Comparison of ENCODE assay signal across 19 mouse cellular contexts in genomic region chr7:97766406-97767166, GRCm38 (mm10). TPM values are rescaled to one million over a fixed set of nuclear protein-coding genes. Genes with fewer than 3 reads are reported as not detected.
DNase-seq lines count a peak whose midpoint lies in the region; ATAC-seq and TF ChIP-seq lines count a peak whose summit lies in the region.
"Had no signal": no experiment of that assay in that cellular context is flagged by ENCODE, and none has a peak within 500 bp of the region (broad histone marks: within the 10 kb centered on the region; RNA-seq: fewer than 3 reads in every experiment).

No protein-coding gene starts in this region.

- H3K9me3 ChIP-seq in hindbrain, postnatal 0 days (ENCODE audit: low read length), result no peaks in the 10 kb centered on the region
- no peaks in the 10 kb centered on the region for H3K9me3 ChIP-seq in hindbrain, embryonic 11.5 days (ENCODE audit: control insufficient read depth, low read length)
- no peaks in the 10 kb centered on the region for H3K9me3 ChIP-seq in liver, embryonic 13.5 days (replicated peaks)
- no peaks in the 10 kb centered on the region for H3K9me3 ChIP-seq in stomach, postnatal 0 days (ENCODE audit: control insufficient read depth, low read length)
- H3K9me3 ChIP-seq: embryonic facial prominence, embryonic 12.5 days; forebrain, embryonic 15.5 days; hindbrain, embryonic 13.5 days; limb, embryonic 13.5 days; neural tube, embryonic 12.5 days had no signal

- TF ChIP-seq EP300 in stomach, postnatal 0 days (optimal IDR thresholded peaks at IDR 0.05), result no peak

- no peak overlapping the region for H3K9ac ChIP-seq in hindbrain, postnatal 0 days (replicated peaks; ENCODE audit: low read length)
- H3K9ac ChIP-seq in hindbrain, embryonic 11.5 days (ENCODE audit: low read depth, low read length), result no peak overlapping the region
- no peak overlapping the region for H3K9ac ChIP-seq in liver, embryonic 13.5 days
- H3K9ac ChIP-seq in stomach, postnatal 0 days (ENCODE audit: low read length), result no peak overlapping the region
- H3K9ac ChIP-seq: embryonic facial prominence, embryonic 12.5 days; forebrain, embryonic 15.5 days; hindbrain, embryonic 13.5 days; limb, embryonic 13.5 days; neural tube, embryonic 12.5 days had no signal

- no peak overlapping the region for H3K27ac ChIP-seq in hindbrain, postnatal 0 days
- H3K27ac ChIP-seq in hindbrain, embryonic 11.5 days (ENCODE audit: low read depth, low read length), result no peak overlapping the region
- H3K27ac ChIP-seq in liver, embryonic 13.5 days, result no peak overlapping the region
- H3K27ac ChIP-seq in stomach, postnatal 0 days (replicated peaks), result no peak overlapping the region
- H3K27ac ChIP-seq: embryonic facial prominence, embryonic 12.5 days; forebrain, embryonic 15.5 days; hindbrain, embryonic 13.5 days; limb, embryonic 13.5 days; neural tube, embryonic 12.5 days had no signal

- no peaks in the 10 kb centered on the region for H3K27me3 ChIP-seq in hindbrain, postnatal 0 days (ENCODE audit: insufficient read depth, low read length)
- no peaks in the 10 kb centered on the region for H3K27me3 ChIP-seq in hindbrain, embryonic 11.5 days (ENCODE audit: control insufficient read depth, insufficient read depth, low read length)
- no peaks in the 10 kb centered on the region for H3K27me3 ChIP-seq in liver, embryonic 13.5 days
- no peaks in the 10 kb centered on the region for H3K27me3 ChIP-seq in stomach, postnatal 0 days (ENCODE audit: control insufficient read depth, insufficient read depth, low read length)
- H3K27me3 ChIP-seq: embryonic facial prominence, embryonic 12.5 days; forebrain, embryonic 15.5 days; hindbrain, embryonic 13.5 days; limb, embryonic 13.5 days; neural tube, embryonic 12.5 days had no signal

- H3K4me2 ChIP-seq in hindbrain, postnatal 0 days (ENCODE audit: low read depth, low read length), result no peak overlapping the region
- no peak overlapping the region for H3K4me2 ChIP-seq in hindbrain, embryonic 11.5 days (replicated peaks; ENCODE audit: low read depth, low read length)
- H3K4me2 ChIP-seq in liver, embryonic 13.5 days, result no peak overlapping the region
- no peak overlapping the region for H3K4me2 ChIP-seq in stomach, postnatal 0 days (replicated peaks; ENCODE audit: low read depth)
- H3K4me2 ChIP-seq: embryonic facial prominence, embryonic 12.5 days; forebrain, embryonic 15.5 days; hindbrain, embryonic 13.5 days; limb, embryonic 13.5 days; midbrain, embryonic 11.5 days; neural tube, embryonic 12.5 days had no signal

- no peak for TF ChIP-seq POLR2A in lung, adult 2 months (IDR thresholded peaks at IDR 0.05; ENCODE audit: borderline replicate concordance, extremely low read depth, low read depth, low read length)

- no peaks in the 10 kb centered on the region for H3K36me3 ChIP-seq in hindbrain, postnatal 0 days (ENCODE audit: insufficient read depth, low read length)
- no peaks in the 10 kb centered on the region for H3K36me3 ChIP-seq in hindbrain, embryonic 11.5 days (ENCODE audit: control insufficient read depth, insufficient read depth, low read length)
- no peaks in the 10 kb centered on the region for H3K36me3 ChIP-seq in liver, embryonic 13.5 days
- no peaks in the 10 kb centered on the region for H3K36me3 ChIP-seq in stomach, postnatal 0 days (ENCODE audit: control insufficient read depth, insufficient read depth, low read length)
- H3K36me3 ChIP-seq: embryonic facial prominence, embryonic 12.5 days; forebrain, embryonic 15.5 days; hindbrain, embryonic 13.5 days; limb, embryonic 13.5 days; neural tube, embryonic 12.5 days had no signal

- ATAC-seq in hindbrain, postnatal 0 days, result 0 out of 2 replicates have a peak, but pooled peaks have one; percentile 24
- no peak for ATAC-seq in hindbrain, embryonic 11.5 days (ENCODE audit: low FRiP score)
- 0 out of 2 replicates have a peak, but pooled peaks have one; percentile 54 for ATAC-seq in liver, embryonic 13.5 days (ENCODE audit: low read depth)
- ATAC-seq in stomach, postnatal 0 days (ENCODE audit: low FRiP score, low TSS enrichment), result peak; percentile 72; the same call in 1 of the 2 replicates
- ATAC-seq: forebrain, embryonic 15.5 days had no signal

- WGBS in hindbrain, postnatal 0 days, result 80% methylated on average over 9 of the region's 9 CpGs
- WGBS in hindbrain, embryonic 11.5 days, result 79% methylated on average over 9 of the region's 9 CpGs
- 42% methylated on average over 9 of the region's 9 CpGs for WGBS in liver, embryonic 13.5 days (ENCODE audit: insufficient replicate concordance)
- WGBS in stomach, postnatal 0 days, result 56% methylated on average over 9 of the region's 9 CpGs
- 61% methylated on average over 9 of the region's 9 CpGs for WGBS in lung, adult 2 months

- DNase-seq in hindbrain, postnatal 0 days (ENCODE audit: low spot score), result no peak
- no peak for DNase-seq in hindbrain, embryonic 11.5 days (ENCODE audit: low spot score)
- peak; percentile 21 for DNase-seq in thymus, postnatal 0 days (ENCODE audit: low spot score)
- DNase-seq in thymus, postnatal 36 days, result no peak
- no peak for DNase-seq in liver, embryonic 13.5 days
- DNase-seq in stomach, postnatal 0 days (ENCODE audit: low spot score), result peak; percentile 50
- no peak for DNase-seq in heart, postnatal 10 days
- DNase-seq in lung, adult 2 months, result no peak
- DNase-seq: cerebellum, adult 9-11 months; gastrocnemius, postnatal 25 days; lung, adult 18-20 months; lung, postnatal 36 days; thymus, adult 18-20 months had no signal

- H3K4me3 ChIP-seq in hindbrain, postnatal 0 days (ENCODE audit: low read length), result no peak overlapping the region
- no peak overlapping the region for H3K4me3 ChIP-seq in hindbrain, embryonic 11.5 days (ENCODE audit: low read depth, low read length)
- no peak overlapping the region for H3K4me3 ChIP-seq in liver, embryonic 13.5 days (replicated peaks)
- no peak overlapping the region for H3K4me3 ChIP-seq in stomach, postnatal 0 days (ENCODE audit: low read depth, low read length)
- no peak overlapping the region for H3K4me3 ChIP-seq in lung, adult 2 months (replicated peaks; ENCODE audit: extremely low read depth, low read depth, low read length)
- H3K4me3 ChIP-seq: embryonic facial prominence, embryonic 12.5 days; forebrain, embryonic 15.5 days; hindbrain, embryonic 13.5 days; limb, embryonic 13.5 days; neural tube, embryonic 12.5 days had no signal

- no peak for TF ChIP-seq CTCF in hindbrain, postnatal 0 days (IDR thresholded peaks at IDR 0.05; ENCODE audit: low read depth)
- TF ChIP-seq CTCF in stomach, postnatal 0 days (IDR thresholded peaks at IDR 0.05; ENCODE audit: low read depth), result no peak
- no peak for TF ChIP-seq CTCF in lung, adult 2 months (IDR thresholded peaks at IDR 0.05; ENCODE audit: insufficient read depth, low read length)

- intact Hi-C loops in heart, postnatal 10 days (cut with DNase I), result no loop called here

- H3K4me1 ChIP-seq in hindbrain, postnatal 0 days (ENCODE audit: insufficient read depth, low read length), result no peaks in the 10 kb centered on the region
- H3K4me1 ChIP-seq in hindbrain, embryonic 11.5 days (replicated peaks; ENCODE audit: control insufficient read depth, insufficient read depth, low read length), result no peaks in the 10 kb centered on the region
- H3K4me1 ChIP-seq in liver, embryonic 13.5 days (replicated peaks), result peaks cover 26% of the 10 kb centered on the region
- H3K4me1 ChIP-seq in stomach, postnatal 0 days (replicated peaks; ENCODE audit: control insufficient read depth, insufficient read depth), result no peaks in the 10 kb centered on the region
- no peaks in the 10 kb centered on the region for H3K4me1 ChIP-seq in lung, adult 2 months (ENCODE audit: control insufficient read depth, insufficient read depth, low read length)
- H3K4me1 ChIP-seq: embryonic facial prominence, embryonic 12.5 days; forebrain, embryonic 15.5 days; hindbrain, embryonic 13.5 days; limb, embryonic 13.5 days; neural tube, embryonic 12.5 days had no signal

RNA-seq across cellular contexts. Expression of gene Pak1, which starts 21.8 kb away (rescaled TPM):
- total RNA-seq in hindbrain, postnatal 0 days (2014; rRNA removed), result 125 and 137 TPM in 2 replicates
- 111 and 114 TPM in 2 replicates for polyA plus RNA-seq in hindbrain, postnatal 0 days (2015; fragmentation: Nextera tagmentation; extraction: Ambion mirVana)
- polyA plus RNA-seq in hindbrain, embryonic 11.5 days (2014; fragmentation: Nextera tagmentation; extraction: Ambion mirVana), result 88.8 and 104 TPM in 2 replicates
- 17.2 and 23.6 TPM in 2 replicates for polyA plus RNA-seq in thymus, postnatal 0 days (2015; fragmentation: Nextera tagmentation; extraction: Ambion mirVana)
- 6.7 and 8.8 TPM in 2 replicates for polyA plus RNA-seq in liver, embryonic 13.5 days (2015; fragmentation: Nextera tagmentation; extraction: Ambion mirVana)
- 18.1 and 19.4 TPM in 2 replicates for polyA plus RNA-seq in stomach, postnatal 0 days (2015; fragmentation: Nextera tagmentation; extraction: Ambion mirVana)
- 1 to 10 TPM in 1 of 2 experiments, under 1 TPM in 1; 0.72 to 1.8 TPM for total RNA-seq in heart, postnatal 10 days (2021)
- polyA plus RNA-seq in lung, adult 2 months (2012; rRNA removed), result 7.2 and 7.5 TPM in 2 replicates

RNA-seq across cellular contexts. Expression of gene Aqp11, which starts 28.5 kb away (rescaled TPM):
- 15.0 and 16.0 TPM in 2 replicates for total RNA-seq in hindbrain, postnatal 0 days (2014; rRNA removed)
- polyA plus RNA-seq in hindbrain, postnatal 0 days (2015; fragmentation: Nextera tagmentation; extraction: Ambion mirVana), result 29.4 and 29.5 TPM in 2 replicates
- 4.2 and 6.3 TPM in 2 replicates for polyA plus RNA-seq in hindbrain, embryonic 11.5 days (2014; fragmentation: Nextera tagmentation; extraction: Ambion mirVana)
- polyA plus RNA-seq in thymus, postnatal 0 days (2015; fragmentation: Nextera tagmentation; extraction: Ambion mirVana), result 368 and 376 TPM in 2 replicates
- 15.6 and 15.9 TPM in 2 replicates for polyA plus RNA-seq in liver, embryonic 13.5 days (2015; fragmentation: Nextera tagmentation; extraction: Ambion mirVana)
- polyA plus RNA-seq in stomach, postnatal 0 days (2015; fragmentation: Nextera tagmentation; extraction: Ambion mirVana), result 22.0 and 22.2 TPM in 2 replicates
- 1 to 10 TPM; 1.1 to 1.4 TPM for total RNA-seq in heart, postnatal 10 days (2021)
- 5.0 and 5.4 TPM in 2 replicates for polyA plus RNA-seq in lung, adult 2 months (2012; rRNA removed)

Comparison
In these comparisons a context has a peak if more than half of its experiments do, and no peak if none do; other contexts are left out.
1. DNase-seq: peak in thymus, postnatal 0 days (single experiment) and stomach, postnatal 0 days (single experiment); none in hindbrain, postnatal 0 days (single experiment), hindbrain, embryonic 11.5 days (single experiment), thymus, postnatal 36 days (0 of 2), liver, embryonic 13.5 days (single experiment), heart, postnatal 10 days (0 of 2) and lung, adult 2 months (single experiment).
2. RNA of gene Aqp11, which starts 28.5 kb away (polyA plus RNA-seq): 368 to 376 TPM in thymus, postnatal 0 days; 29.4 to 29.5 TPM in hindbrain, postnatal 0 days, 22.0 to 22.2 TPM in stomach, postnatal 0 days, 15.6 to 15.9 TPM in liver, embryonic 13.5 days, 4.2 to 6.3 TPM in hindbrain, embryonic 11.5 days and 5.0 to 5.4 TPM in lung, adult 2 months; every median in the first group is over 10 times any median in the second.